Mouse (Mus musculus): Measurements from ENCODE around the gene Cdk5r2. TPM values are rescaled to one million over a fixed set of nuclear protein-coding genes. Genes with fewer than 3 reads are reported as not detected.

The Cdk5r2 gene
- polyA plus RNA-seq, 1 experiment, result not detected

DNA sequence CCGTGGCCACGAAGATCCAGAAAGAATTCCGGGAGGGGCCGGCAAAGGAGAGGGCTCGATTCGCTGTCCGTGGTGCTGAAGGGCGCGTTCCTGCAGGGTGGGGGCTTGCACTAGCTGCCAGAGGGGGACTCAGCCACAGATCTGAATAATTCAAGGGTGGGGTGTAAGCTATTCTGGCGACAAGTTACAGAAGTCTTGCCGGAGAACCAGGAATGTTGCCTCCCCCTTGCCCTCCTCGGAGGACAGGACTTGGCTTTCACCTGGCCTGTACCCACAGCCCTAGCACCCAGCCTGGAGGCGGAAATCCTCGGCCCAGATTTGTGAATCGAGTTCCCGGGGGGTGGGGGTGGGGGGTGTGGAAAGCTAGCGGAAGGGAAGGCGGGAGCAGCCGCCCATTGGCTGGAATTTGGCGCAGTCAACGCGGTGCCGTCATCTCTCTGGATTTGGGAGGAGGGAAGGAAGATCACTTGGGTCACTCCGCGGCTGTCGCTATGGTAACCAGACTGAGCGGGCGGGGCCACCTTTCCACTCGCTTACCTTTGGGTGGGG lies 3.5 kb downstream of the Cdk5r2 start:
- Histone ChIP-seq H3K4me1 (ENCODE audit: control insufficient read depth, insufficient read depth, low read length) (peaks cover 25% of the 10 kb centered on the region), H3K27ac (ENCODE audit: insufficient read depth, low read depth, low read length) (peak overlapping the region; percentile 43), H3K4me3 (ENCODE audit: insufficient read depth, low read depth, low read length) (peak overlapping the region; percentile 57)
- TF ChIP-seq CTCF (IDR thresholded peaks at IDR 0.05; ENCODE audit: insufficient read depth, low read depth, low read length) (no peak), POLR2A (IDR thresholded peaks at IDR 0.05; ENCODE audit: insufficient read depth, low read depth, low read length) (no peak)
- under 1% methylated on average over 29 of the region's 29 CpGs for WGBS

DNA sequence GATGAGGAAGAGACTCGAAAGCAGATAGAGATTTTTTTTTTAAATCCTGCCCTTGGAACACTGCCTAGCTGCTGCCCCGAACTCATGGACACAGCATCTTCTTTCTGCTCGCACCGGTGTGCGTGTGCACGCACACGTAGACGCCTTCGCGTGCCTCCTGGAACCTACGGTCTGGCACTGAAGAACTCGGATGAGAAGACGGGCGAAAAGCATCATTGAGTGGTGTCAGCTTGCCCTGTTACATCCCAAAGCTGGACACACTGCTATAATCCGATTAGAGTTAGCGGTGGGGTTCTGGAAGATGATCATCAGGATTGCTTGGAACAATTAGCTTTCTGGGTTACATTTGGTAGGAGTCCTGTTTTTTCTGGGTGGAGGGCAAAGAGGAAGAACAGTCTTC lies 4.1 kb downstream of the Cdk5r2 start:
- 3% methylated on average over 16 of the region's 16 CpGs for WGBS
- Histone ChIP-seq H3K27ac (ENCODE audit: insufficient read depth, low read depth, low read length) (peak overlapping the region; percentile 4; the same call in 1 of the 2 replicates), H3K4me3 (ENCODE audit: insufficient read depth, low read depth, low read length) (peak overlapping the region; percentile 57), H3K4me1 (ENCODE audit: control insufficient read depth, insufficient read depth, low read length) (peaks cover 22% of the 10 kb centered on the region)
- TF ChIP-seq CTCF (IDR thresholded peaks at IDR 0.05; ENCODE audit: insufficient read depth, low read depth, low read length), result no peak
- no peak for TF ChIP-seq POLR2A (IDR thresholded peaks at IDR 0.05; ENCODE audit: insufficient read depth, low read depth, low read length)

DNA sequence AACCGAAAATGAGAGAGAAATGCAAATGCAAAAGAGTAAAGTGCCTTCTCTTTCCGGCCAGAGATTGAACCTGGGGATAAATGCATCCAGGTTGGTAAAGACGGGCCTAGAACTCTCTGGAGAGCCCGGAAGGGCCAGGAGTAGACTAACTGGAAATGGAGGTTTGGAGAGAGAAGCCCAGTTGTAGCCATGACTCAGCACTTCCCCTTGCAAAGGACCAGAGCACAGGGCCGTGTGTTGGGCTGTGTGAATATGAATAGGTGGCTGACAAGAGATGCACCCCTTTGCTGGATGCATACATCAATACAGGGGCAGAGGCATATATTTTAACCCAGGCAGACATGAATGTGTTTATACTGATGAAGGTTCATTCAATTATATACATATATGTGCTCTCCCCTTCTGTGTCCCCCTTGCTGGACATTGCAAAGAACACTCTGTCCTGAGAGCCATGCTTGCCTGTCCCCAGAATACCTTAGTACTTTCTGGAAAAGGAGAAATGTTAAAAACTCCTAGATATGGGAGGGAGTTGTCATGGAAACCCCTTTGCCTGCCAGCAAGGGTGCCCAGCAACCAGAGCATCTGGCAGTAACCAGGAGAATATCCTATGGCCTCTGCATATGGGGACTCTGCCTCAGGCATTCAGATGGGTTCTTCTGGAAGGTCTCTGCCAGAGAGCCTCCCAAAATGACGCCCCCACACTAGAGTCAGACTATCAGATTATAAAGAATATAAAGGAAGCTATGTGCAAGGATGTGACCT lies 4.7 kb downstream of the Cdk5r2 start:
- H3K27ac ChIP-seq (ENCODE audit: insufficient read depth, low read depth, low read length), result 0 out of 2 replicates have a peak overlapping the region, but pooled peaks have one; percentile 4
- 35% methylated on average over 6 of the region's 6 CpGs for WGBS
- TF ChIP-seq POLR2A (IDR thresholded peaks at IDR 0.05; ENCODE audit: insufficient read depth, low read depth, low read length) (no peak), CTCF (IDR thresholded peaks at IDR 0.05; ENCODE audit: insufficient read depth, low read depth, low read length) (no peak)
- H3K4me3 ChIP-seq (ENCODE audit: insufficient read depth, low read depth, low read length), result no peak overlapping the region
- peaks cover 16% of the 10 kb centered on the region for H3K4me1 ChIP-seq (ENCODE audit: control insufficient read depth, insufficient read depth, low read length)

DNA sequence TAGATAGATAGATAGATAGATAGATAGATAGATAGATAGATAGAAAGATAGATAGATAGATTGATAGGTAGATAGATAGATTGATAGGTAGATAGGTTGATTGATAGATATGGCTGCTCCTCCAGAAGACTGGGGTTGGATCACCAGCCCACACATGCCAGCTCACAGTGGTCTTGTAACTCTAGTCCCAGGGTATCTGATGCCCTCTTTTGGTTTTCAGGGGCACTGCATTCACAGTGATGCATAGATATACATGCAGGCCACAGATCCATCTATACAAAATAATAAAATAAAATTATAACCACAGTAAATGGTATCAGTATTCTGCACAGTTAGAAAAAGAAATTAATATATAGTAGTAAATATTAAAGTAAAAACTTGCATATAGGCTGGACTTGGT lies 7.0 kb downstream of the Cdk5r2 start:
- H3K4me1 ChIP-seq (ENCODE audit: control insufficient read depth, insufficient read depth, low read length), result peaks cover 14% of the 10 kb centered on the region
- TF ChIP-seq POLR2A (IDR thresholded peaks at IDR 0.05; ENCODE audit: insufficient read depth, low read depth, low read length), result no peak
- TF ChIP-seq CTCF (IDR thresholded peaks at IDR 0.05; ENCODE audit: insufficient read depth, low read depth, low read length), result no peak
- H3K27ac ChIP-seq (ENCODE audit: insufficient read depth, low read depth, low read length), result no peak overlapping the region
- no peak overlapping the region for H3K4me3 ChIP-seq (ENCODE audit: insufficient read depth, low read depth, low read length)

DNA sequence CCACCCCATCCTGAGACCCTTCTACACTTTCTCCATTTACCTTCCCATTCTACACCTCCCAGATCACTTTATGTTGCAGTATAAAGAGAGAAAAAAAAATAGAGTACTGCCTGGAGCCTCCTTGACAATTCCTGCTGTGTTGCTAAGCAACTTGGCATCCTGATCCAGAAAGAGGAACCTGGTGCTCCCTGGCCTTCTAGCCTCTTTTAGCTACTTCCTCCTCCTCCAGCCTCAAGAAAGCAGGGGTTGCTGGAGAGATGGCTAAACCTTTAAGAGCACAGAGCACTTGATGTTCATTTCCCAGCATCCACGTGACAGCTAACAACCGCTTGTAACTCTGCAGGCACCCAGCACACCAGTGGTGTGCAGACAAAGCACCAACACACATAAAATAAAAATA lies 17.5 kb downstream of the Cdk5r2 start:
- H3K4me1 ChIP-seq (ENCODE audit: control insufficient read depth, insufficient read depth, low read length), result peaks cover 3% of the 10 kb centered on the region
- 28% methylated on average over 2 of the region's 2 CpGs for WGBS
- TF ChIP-seq CTCF (IDR thresholded peaks at IDR 0.05; ENCODE audit: insufficient read depth, low read depth, low read length) (no peak), POLR2A (IDR thresholded peaks at IDR 0.05; ENCODE audit: insufficient read depth, low read depth, low read length) (no peak)
- no peak overlapping the region for H3K27ac ChIP-seq (ENCODE audit: insufficient read depth, low read depth, low read length)
- H3K4me3 ChIP-seq (ENCODE audit: insufficient read depth, low read depth, low read length), result no peak overlapping the region

DNA sequence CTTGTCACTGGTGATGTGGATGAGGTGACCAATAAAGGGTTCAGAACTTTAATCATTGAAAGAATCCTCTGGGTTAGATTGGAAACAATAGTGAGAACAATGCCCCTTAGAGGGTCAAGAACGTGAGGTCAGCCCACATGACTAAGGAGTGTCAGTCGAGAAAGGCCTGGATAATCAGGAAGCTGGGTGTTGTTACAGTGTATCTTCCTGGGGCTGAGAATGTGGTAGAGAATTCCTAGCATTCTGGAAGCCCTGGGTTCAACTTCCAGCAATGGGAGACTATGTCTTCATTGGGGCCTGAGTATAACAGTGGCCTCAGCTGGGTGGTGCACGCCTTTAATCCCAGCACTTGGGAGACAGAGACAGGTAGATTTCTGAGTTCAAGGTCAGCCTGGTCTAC lies 22.5 kb downstream of the Cdk5r2 start:
- no peak overlapping the region for H3K4me3 ChIP-seq (ENCODE audit: insufficient read depth, low read depth, low read length)
- 72% methylated on average over 3 of the region's 3 CpGs for WGBS
- H3K27ac ChIP-seq (ENCODE audit: insufficient read depth, low read depth, low read length), result no peak overlapping the region
- TF ChIP-seq POLR2A (IDR thresholded peaks at IDR 0.05; ENCODE audit: insufficient read depth, low read depth, low read length) (no peak), CTCF (IDR thresholded peaks at IDR 0.05; ENCODE audit: insufficient read depth, low read depth, low read length) (no peak)
- H3K4me1 ChIP-seq (ENCODE audit: control insufficient read depth, insufficient read depth, low read length), result peaks cover 8% of the 10 kb centered on the region

DNA sequence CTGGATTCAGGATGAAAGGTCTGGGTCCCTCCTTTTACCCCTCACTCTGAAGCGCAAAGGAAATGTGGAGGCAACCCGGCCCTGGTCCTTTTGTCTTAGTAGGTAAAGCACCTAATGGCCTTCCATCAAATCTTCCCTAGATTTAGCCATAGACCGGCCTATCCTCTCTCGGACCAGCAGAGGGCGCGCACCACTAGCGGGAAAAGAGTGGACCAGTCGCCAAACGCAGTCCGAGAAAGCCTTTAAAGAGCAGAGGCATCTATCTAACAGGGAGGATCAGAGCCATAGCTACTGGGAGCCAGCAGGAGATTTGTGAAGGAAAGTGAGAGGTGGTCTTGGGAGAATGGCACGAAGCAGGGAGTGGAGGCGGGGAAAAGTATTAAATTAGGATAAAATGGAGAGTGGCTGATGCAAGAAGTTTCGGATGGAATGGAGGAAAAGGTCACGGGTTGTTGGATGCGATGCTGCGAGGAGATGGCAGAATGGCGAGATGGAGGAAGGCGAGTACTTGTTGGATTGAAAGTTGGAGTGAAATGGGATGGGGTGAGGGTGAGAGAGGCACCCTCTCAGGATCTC lies 26.1 kb downstream of the Cdk5r2 start:
- WGBS, result 11% methylated on average over 18 of the region's 18 CpGs
- no peak overlapping the region for H3K27ac ChIP-seq (ENCODE audit: insufficient read depth, low read depth, low read length)
- no peak overlapping the region for H3K4me3 ChIP-seq (ENCODE audit: insufficient read depth, low read depth, low read length)
- TF ChIP-seq CTCF (IDR thresholded peaks at IDR 0.05; ENCODE audit: insufficient read depth, low read depth, low read length) (peak; percentile 69; the same call in 1 of the 2 replicates), POLR2A (IDR thresholded peaks at IDR 0.05; ENCODE audit: insufficient read depth, low read depth, low read length) (no peak)
- peaks cover 32% of the 10 kb centered on the region for H3K4me1 ChIP-seq (ENCODE audit: control insufficient read depth, insufficient read depth, low read length)

DNA sequence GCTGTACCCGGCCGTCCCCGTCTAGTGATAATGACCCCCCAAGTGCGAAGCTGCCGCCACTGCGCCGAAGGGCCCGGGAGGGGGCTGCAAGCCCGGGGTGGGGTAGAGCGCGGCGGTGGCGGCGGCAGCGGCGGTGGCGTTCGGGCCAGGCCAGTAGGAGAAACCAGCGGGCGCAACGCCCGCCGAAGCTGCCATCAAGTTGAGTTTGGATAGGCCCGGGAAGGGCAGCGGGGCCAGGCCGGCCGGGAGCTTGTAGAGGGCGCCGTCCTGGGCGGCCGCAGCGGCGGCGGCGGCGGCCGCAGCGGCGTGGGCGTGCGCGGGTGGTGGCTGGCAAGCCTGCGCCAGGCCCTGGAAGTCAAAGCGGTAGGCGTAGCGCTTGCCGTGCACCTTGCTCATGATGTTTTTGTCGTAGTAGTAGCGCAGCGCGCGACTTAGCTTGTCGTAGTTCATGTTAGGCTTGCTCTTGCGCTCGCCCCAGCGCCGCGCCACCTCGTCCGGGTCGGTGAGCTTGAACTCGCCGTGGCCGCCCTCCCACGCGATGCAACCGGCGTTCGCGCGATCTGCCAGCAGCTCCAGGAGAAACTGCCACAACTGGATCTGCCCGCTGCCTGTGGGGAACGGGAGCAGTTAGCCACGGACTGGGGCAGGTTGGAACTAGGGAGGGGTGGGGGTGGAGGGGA lies 27.5 kb downstream of the Cdk5r2 start:
- Histone ChIP-seq H3K4me3 (ENCODE audit: insufficient read depth, low read depth, low read length) (peak overlapping the region; percentile 43), H3K27ac (ENCODE audit: insufficient read depth, low read depth, low read length) (no peak overlapping the region), H3K4me1 (ENCODE audit: control insufficient read depth, insufficient read depth, low read length) (peaks cover 32% of the 10 kb centered on the region)
- under 1% methylated on average over 74 of the region's 74 CpGs for WGBS
- TF ChIP-seq CTCF (IDR thresholded peaks at IDR 0.05; ENCODE audit: insufficient read depth, low read depth, low read length) (no peak), POLR2A (IDR thresholded peaks at IDR 0.05; ENCODE audit: insufficient read depth, low read depth, low read length) (no peak)

DNA sequence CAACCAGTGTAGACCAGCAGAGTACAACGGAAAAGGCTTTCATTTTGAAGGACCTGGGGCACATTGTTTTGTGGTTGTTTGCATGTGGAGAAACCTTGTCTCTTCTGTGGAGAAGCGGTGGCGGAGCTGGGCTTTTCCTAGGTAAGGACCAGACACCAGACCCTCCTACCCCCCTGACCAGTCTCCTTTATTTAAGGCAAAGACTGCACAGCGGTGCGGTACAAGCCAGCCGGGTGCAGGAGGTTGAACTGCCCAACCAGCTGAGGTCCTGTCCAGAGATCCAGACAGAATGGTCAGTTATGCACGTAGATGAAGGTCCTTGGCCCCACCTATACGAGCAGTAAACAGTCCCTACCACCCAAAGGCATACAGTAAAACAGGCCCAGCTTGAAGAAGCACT lies 28.1 kb downstream of the Cdk5r2 start:
- peaks cover 32% of the 10 kb centered on the region for H3K4me1 ChIP-seq (ENCODE audit: control insufficient read depth, insufficient read depth, low read length)
- WGBS, result 17% methylated on average over 8 of the region's 8 CpGs
- no peak overlapping the region for H3K27ac ChIP-seq (ENCODE audit: insufficient read depth, low read depth, low read length)
- no peak overlapping the region for H3K4me3 ChIP-seq (ENCODE audit: insufficient read depth, low read depth, low read length)
- TF ChIP-seq CTCF (IDR thresholded peaks at IDR 0.05; ENCODE audit: insufficient read depth, low read depth, low read length) (no peak), POLR2A (IDR thresholded peaks at IDR 0.05; ENCODE audit: insufficient read depth, low read depth, low read length) (no peak)

Measured in olfactory bulb, adult 2 months (tissue).